Mouse (Mus musculus): ENCODE results near the gene Tnip3.

- TF ChIP-seq CTCF (IDR thresholded peaks at IDR 0.05) = no peak
- TF ChIP-seq EP300 (IDR thresholded peaks at IDR 0.05) = no peak
Observed at GRCm38 (mm10) chr6:65642431-65642830, 117.3 kb downstream of the Tnip3 start.
